Mouse (Mus musculus) heart, embryonic 11.5 days (tissue): ENCODE results near the gene Mrpl42. TPM values are rescaled to one million over a fixed set of nuclear protein-coding genes. Genes with fewer than 3 reads are reported as not detected.
A peak's percentile ranks its signal among the peaks of the same experiment; 100 is the strongest.

Experiments used
- ATAC-seq: fragments of 200-750 bp; cut with Nextera tagmentation; replicated peaks from 2 replicates; pipeline ENCODE4 v1.8.0; 2017; ENCODE audit warnings: moderate library complexity; ENCODE audit not compliant: insufficient number of reproducible peaks, low FRiP score, low TSS enrichment
- H3K27ac ChIP-seq: fragments of 300-500 bp; sonication (generic); 2 replicates; pipeline ENCODE4 v1.5.1; 2014; ENCODE audit warnings: mild to moderate bottlenecking, low read depth, low read length
- H3K27me3 ChIP-seq: fragments of 300-500 bp; sonication (generic); 2 replicates; pipeline ENCODE4 v1.6.1; 2014; ENCODE audit warnings: mild to moderate bottlenecking, low read length, mixed read lengths; ENCODE audit not compliant: control insufficient read depth, insufficient read depth
- H3K36me3 ChIP-seq: fragments of 300-500 bp; sonication (generic); 2 replicates; pipeline ENCODE4 v1.6.1; 2014; ENCODE audit warnings: mild to moderate bottlenecking, low read length, moderate library complexity, mixed read lengths; ENCODE audit not compliant: control insufficient read depth, insufficient read depth
- H3K4me1 ChIP-seq: fragments of 300-500 bp; sonication (generic); 2 replicates; pipeline ENCODE4 v1.6.1; 2014; ENCODE audit warnings: low read length; ENCODE audit not compliant: control insufficient read depth, insufficient read depth
- H3K4me2 ChIP-seq: fragments of 300-500 bp; sonication (generic); 2 replicates; pipeline ENCODE4 v1.6.1; 2014; ENCODE audit warnings: mild to moderate bottlenecking, moderate library complexity
- H3K4me3 ChIP-seq: fragments of 300-500 bp; sonication (generic); 2 replicates; pipeline ENCODE4 v1.5.1; 2014; ENCODE audit warnings: low read depth, low read length
- H3K9ac ChIP-seq: fragments of 300-500 bp; sonication (generic); 2 replicates; pipeline ENCODE4 v1.6.1; 2014; ENCODE audit warnings: mild to moderate bottlenecking, low read depth, low read length, moderate library complexity
- H3K9me3 ChIP-seq: fragments of 300-500 bp; sonication (generic); replicated peaks from 2 replicates; pipeline ENCODE4 v1.6.1; 2016; ENCODE audit warnings: low read length; ENCODE audit not compliant: control insufficient read depth
- WGBS: fragments of 180-500 bp; shearing (Covaris S2); extraction: QIAGEN DNeasy Blood & Tissue Kit; methylation state at CpG from one replicate; pipeline ENCODE4 v1.1.7; 2014; ENCODE audit not compliant: insufficient replicate concordance; 5-methylcytosine and 5-hydroxymethylcytosine counted together
- polyA plus RNA-seq: library from polyadenylated mRNA; unstranded; fragments of >200 nt; fragmentation: Nextera tagmentation; extraction: Ambion mirVana; gene quantifications from 2 replicates; pipeline ENCODE4 v1.2.1, GENCODE M21; 2014

Mrpl42 gene
- polyA plus RNA-seq, 1 experiment from 2014 or later, result 543 TPM

DNA sequence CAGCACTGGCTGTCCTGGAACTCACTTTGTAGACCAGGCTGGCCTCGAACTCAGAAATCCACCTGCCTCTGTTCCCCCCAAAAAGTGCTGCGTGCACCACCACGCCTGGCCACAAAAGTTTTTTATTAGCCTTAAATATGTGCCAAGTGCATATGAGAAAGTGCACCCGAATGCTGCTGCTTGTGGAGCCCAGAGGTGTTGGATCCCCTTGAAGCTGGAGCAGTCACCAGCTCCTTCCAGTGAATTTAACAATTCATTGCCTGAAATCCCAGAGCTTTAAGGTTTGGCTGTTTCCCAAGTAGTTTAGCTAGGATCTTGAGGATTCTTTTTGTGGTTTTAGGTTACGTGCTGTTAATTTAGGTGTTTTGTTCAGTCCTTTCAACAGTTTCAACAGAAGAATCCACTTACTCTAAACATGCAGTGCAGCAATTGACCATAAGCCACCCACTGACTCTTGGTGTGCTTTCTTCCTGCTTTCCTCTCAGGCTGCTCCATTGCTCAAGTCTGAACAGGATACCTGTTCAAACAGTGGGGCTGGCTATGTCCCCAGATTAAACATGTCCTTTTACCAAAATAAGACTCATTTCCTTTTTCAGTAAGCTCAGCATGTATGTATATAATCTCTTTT, 24.9 kb upstream of the Mrpl42 start:
- Histone ChIP-seq H3K4me2 (no peak overlapping the region), H3K27ac (no peak overlapping the region), H3K4me1 (peaks cover 3% of the 10 kb centered on the region; the same call in 1 of the 2 replicates), H3K27me3 (no peaks in the 10 kb centered on the region), H3K36me3 (no peaks in the 10 kb centered on the region), H3K9ac (no peak overlapping the region), H3K9me3 (no peaks in the 10 kb centered on the region), H3K4me3 (no peak overlapping the region)
- ATAC-seq, result no peak
- WGBS, result 86% methylated on average over 5 of the region's 5 CpGs

DNA sequence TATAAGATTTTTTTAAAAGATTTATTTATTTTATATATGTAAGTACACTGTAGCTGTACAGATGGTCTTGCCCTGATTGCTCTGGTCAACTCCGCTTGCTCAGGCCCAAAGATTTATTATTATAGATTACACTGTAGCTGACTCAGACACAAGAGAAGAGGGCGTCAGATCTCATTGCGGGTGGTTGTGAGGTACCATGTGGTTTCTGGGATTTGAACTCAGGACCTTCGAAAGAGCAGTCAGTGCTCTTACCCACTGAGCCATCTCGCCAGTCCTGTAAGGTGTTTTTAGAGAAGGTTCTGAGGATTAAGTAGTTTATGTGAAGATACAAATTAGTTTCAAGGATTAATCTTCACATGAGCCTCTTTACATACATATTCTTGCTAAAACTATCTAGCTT, 24.1 kb upstream of the Mrpl42 start:
- ATAC-seq, result no peak
- Histone ChIP-seq H3K4me3 (no peak overlapping the region), H3K9ac (no peak overlapping the region), H3K4me2 (no peak overlapping the region), H3K9me3 (no peaks in the 10 kb centered on the region), H3K4me1 (peaks cover 3% of the 10 kb centered on the region; the same call in 1 of the 2 replicates), H3K27me3 (no peaks in the 10 kb centered on the region), H3K36me3 (no peaks in the 10 kb centered on the region), H3K27ac (no peak overlapping the region)
- 92% methylated on average over 5 of the region's 5 CpGs for WGBS

DNA sequence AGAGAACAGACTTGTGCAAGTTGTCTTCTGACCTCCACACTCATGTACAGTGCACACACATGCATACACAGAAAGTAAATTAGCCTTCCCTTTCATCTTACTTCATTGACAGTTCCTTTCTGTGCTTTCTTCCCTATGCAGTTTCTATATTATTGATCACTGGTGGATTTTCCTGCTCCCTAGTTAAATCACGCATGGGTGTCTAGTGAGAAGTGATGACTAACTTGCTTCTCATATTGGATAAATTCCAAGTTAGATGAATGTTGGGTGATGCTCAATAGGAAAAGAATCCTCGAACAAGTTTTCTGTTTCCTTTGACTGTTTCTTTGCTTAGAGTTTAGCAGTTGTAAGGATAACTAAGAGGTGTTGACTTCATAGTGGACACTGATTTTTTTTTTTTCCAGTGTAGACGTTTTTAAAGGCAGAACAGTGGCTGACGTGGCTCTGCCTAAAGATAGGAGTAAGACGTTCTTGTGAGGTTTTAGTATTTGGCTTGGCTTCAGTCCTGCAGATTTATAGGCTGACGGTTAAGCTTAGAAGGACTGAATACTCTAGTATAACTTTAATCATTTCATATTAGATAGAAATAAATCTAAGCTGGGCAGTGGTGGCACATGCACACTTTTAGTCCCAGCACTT, 23.4 kb upstream of the Mrpl42 start:
- no peaks in the 10 kb centered on the region for H3K36me3 ChIP-seq
- H3K27me3 ChIP-seq, result no peaks in the 10 kb centered on the region
- H3K9ac ChIP-seq, result no peak overlapping the region
- no peak overlapping the region for H3K4me2 ChIP-seq
- WGBS, result 63% methylated on average over 6 of the region's 6 CpGs
- H3K4me3 ChIP-seq, result no peak overlapping the region
- H3K27ac ChIP-seq, result no peak overlapping the region
- no peak for ATAC-seq
- H3K9me3 ChIP-seq, result no peaks in the 10 kb centered on the region
- peaks cover 3% of the 10 kb centered on the region; the same call in 1 of the 2 replicates for H3K4me1 ChIP-seq

DNA sequence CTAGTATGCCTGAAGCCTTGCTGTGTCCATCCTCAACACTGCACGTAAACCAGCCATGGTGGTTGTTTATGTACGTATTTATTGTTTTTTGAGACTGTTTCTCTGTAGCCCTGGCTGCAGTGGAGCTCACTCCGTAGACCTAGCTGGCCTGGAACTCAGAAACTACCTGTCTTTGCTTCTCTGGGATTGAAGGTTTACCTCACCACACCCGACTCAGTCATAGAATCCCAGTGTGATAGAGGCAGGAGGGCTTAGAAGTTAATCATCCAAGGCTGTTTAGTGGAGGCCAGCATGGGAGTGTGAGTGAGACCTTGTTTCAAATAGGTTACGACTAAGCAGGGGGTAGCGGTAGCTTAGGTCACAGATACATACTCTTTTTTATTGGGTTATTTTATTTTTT, 15.9 kb upstream of the Mrpl42 start:
- Histone ChIP-seq H3K4me2 (no peak overlapping the region), H3K27me3 (no peaks in the 10 kb centered on the region), H3K4me3 (no peak overlapping the region), H3K36me3 (no peaks in the 10 kb centered on the region), H3K9ac (no peak overlapping the region), H3K4me1 (peaks cover 8% of the 10 kb centered on the region; the same call in 1 of the 2 replicates), H3K27ac (no peak overlapping the region), H3K9me3 (no peaks in the 10 kb centered on the region)
- ATAC-seq, result no peak
- 87% methylated on average over 6 of the region's 6 CpGs for WGBS

DNA sequence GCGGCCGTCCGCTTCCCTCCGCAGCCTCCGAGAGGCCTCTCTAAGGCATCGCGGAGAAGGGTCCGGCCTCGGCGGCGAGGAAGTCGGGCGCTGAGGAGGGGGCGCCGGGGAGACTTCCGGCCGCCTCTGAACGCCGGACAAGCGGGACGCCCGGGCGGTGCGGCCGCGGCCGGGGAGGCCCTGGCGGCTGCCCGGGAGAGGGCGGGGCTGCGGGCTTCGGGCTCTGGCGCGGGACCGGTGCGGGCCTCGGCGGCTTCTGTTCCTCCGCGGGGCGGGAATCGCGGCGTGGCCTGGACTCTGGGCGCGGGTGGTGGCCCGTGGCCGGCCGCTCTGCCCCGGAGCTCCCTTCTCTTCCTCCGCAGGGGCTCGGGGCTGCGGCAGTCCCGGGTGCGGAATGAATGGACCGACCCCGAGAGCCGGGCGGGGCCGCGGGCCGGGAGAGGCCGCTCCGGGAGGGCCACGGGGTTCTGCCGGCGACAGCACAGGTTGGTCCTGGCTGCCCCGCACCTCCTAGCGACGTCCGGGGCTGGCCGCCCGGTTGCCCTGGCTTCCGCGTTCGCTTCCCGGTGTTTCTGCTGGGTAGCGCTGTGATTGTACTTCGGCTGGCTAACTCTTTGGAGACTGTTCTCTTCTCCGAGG, 13.7 kb upstream of the Mrpl42 start:
- Histone ChIP-seq H3K4me3 (peak overlapping the region; percentile 99), H3K4me1 (peaks cover 8% of the 10 kb centered on the region; the same call in 1 of the 2 replicates), H3K4me2 (peak overlapping the region; percentile 67), H3K9ac (peak overlapping the region; percentile 99), H3K27me3 (no peaks in the 10 kb centered on the region), H3K36me3 (no peaks in the 10 kb centered on the region), H3K27ac (peak overlapping the region; percentile 98), H3K9me3 (no peaks in the 10 kb centered on the region)
- WGBS, result under 1% methylated on average over 50 of the region's 80 CpGs
- ATAC-seq, result peak; percentile 63

DNA sequence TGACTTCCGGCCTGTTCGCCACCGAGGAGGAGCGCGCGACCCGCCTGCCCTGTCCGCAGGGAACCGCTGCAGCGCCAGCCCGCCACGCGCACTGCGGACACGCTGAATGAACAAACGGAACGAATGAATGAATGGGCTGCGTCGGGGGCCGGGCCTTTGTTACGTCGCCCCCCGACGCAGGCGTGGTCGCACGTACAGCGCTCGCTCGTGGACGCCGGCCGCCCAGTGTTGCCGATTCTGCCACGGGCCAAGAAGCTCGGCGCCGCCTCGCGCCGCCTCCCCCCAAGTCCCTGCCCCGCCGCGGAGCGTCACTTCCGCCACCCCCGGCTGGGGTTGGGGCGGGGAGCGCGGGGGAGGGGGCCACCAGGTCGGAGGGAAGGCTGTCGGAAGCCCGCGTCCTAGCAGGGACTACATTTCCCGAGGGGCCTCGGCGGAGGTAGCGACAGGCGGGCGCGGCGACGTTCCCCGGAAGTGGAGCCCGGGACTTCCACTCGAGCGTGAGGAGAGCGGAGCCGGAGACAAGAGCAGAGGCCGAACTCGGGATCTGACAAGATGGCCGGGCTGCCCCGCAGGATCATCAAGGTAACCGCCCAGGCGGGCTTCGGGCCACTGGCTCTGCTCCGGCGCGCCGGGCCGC, 13.0 kb upstream of the Mrpl42 start, which contains the start of gene Ube2n:
Gene Ube2n, plus strand, starts transcription at position 490 of the 637 bp plus-strand sequence.
- peak; percentile 95 for ATAC-seq
- H3K27me3 ChIP-seq, result no peaks in the 10 kb centered on the region
- peak within 1 kb of the TSS; percentile 98 for H3K27ac ChIP-seq
- no peaks in the 10 kb centered on the region for H3K36me3 ChIP-seq
- under 1% methylated on average over 81 of the region's 81 CpGs for WGBS
- H3K4me1 ChIP-seq, result peaks cover 8% of the 10 kb centered on the region; the same call in 1 of the 2 replicates
- H3K4me3 ChIP-seq, result peak within 1 kb of the TSS; percentile 99
- peak within 1 kb of the TSS; percentile 67 for H3K4me2 ChIP-seq
- H3K9ac ChIP-seq, result peak within 1 kb of the TSS; percentile 99
- no peaks in the 10 kb centered on the region for H3K9me3 ChIP-seq

DNA sequence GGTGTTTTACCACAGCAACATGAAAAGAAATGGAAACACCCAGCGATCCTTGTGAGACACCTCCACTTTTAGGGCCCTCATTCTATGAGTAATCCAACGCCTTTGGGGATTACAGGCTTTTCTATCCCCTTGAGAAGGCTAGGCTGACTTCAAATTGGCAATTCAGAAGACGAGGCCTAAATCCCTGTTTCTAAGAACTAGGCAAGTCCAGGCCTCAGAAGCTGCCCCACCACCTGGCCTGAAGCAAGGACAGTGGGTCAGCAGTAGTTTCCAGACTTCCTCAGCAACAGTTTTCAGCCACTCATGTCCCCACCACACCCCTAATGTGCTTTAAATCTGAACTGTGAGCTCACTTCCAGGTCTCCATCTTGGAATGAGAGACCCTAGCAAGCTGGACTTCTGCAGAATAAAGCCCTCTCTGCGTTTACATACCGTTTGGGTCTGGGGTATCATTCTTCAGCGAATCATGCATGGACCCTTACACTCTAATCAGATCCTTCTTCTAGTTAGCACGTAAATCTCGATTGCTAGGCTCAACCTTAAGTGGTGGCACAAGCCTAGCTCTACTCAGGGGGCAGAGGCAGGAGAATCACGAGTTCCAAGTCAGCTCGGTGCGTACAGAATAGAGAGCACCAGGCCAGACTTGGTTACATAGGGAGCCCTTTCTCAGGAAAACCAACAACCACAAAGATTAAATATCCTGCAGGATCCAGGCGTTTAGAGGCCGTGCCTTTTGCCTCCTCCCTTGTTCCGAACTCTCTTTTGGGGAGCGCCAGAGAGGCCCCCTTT, 12.2 kb upstream of the Mrpl42 start:
- Histone ChIP-seq H3K27me3 (no peaks in the 10 kb centered on the region), H3K4me2 (peak overlapping the region; percentile 67), H3K36me3 (no peaks in the 10 kb centered on the region), H3K9me3 (no peaks in the 10 kb centered on the region), H3K27ac (peak overlapping the region; percentile 98), H3K4me1 (peaks cover 8% of the 10 kb centered on the region; the same call in 1 of the 2 replicates), H3K4me3 (peak overlapping the region; percentile 99), H3K9ac (peak overlapping the region; percentile 99)
- WGBS, result 33% methylated on average over 15 of the region's 15 CpGs
- no peak for ATAC-seq

DNA sequence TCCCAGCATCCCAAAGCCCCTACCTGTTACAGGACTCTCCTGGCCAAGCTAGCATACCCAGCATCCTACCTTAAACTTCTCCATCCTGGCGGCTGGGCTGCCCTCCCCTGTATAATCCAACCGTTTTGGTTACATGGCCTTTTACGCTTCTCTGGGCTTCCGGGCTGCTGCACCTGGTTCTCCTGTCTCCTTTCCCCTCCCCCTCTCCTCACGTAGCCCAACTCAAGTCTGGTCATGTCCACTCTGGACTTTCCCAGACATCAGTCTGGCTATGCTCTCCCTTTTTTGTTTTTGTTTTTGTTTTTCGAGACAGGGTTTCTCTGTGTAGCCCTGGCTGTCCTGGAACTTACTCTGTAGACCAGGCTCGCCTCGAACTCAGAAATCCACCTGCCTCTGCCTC, 10.9 kb upstream of the Mrpl42 start:
- H3K4me3 ChIP-seq, result no peak overlapping the region
- no peaks in the 10 kb centered on the region for H3K27me3 ChIP-seq
- no peaks in the 10 kb centered on the region for H3K36me3 ChIP-seq
- H3K4me2 ChIP-seq, result no peak overlapping the region
- no peak overlapping the region for H3K27ac ChIP-seq
- no peak for ATAC-seq
- H3K4me1 ChIP-seq, result peaks cover 7% of the 10 kb centered on the region; the same call in 1 of the 2 replicates
- no peak overlapping the region for H3K9ac ChIP-seq
- 83% methylated on average over 8 of the region's 8 CpGs for WGBS
- no peaks in the 10 kb centered on the region for H3K9me3 ChIP-seq
